21 mouse cellular contexts compared by ENCODE assay signal in genomic region chr3:146761276-146761675, GRCm38 (mm10). TPM values are rescaled to one million over a fixed set of nuclear protein-coding genes. Genes with fewer than 3 reads are reported as not detected.
DNase-seq lines count a peak whose midpoint lies in the region; ATAC-seq and TF ChIP-seq lines count a peak whose summit lies in the region.
"Had no signal": no experiment of that assay in that cellular context is flagged by ENCODE, and none has a peak within 500 bp of the region (broad histone marks: within the 10 kb centered on the region; RNA-seq: fewer than 3 reads in every experiment).

No protein-coding gene starts in this region.

- peaks cover 22% of the 10 kb centered on the region for H3K4me1 ChIP-seq in liver, embryonic 16.5 days (ENCODE audit: control insufficient read depth, low read depth, low read length)
- H3K4me1 ChIP-seq: embryonic facial prominence, embryonic 13.5 days had no signal

- H3K4me2 ChIP-seq in liver, embryonic 16.5 days (ENCODE audit: low read depth, low read length), result no peak overlapping the region
- H3K4me2 ChIP-seq: embryonic facial prominence, embryonic 13.5 days; forebrain, embryonic 15.5 days; heart, embryonic 12.5 days; hindbrain, embryonic 14.5 days; intestine, embryonic 15.5 days had no signal

- H3K27ac ChIP-seq in liver, embryonic 16.5 days (ENCODE audit: low read length), result no peak overlapping the region
- H3K27ac ChIP-seq: embryonic facial prominence, embryonic 13.5 days; forebrain, embryonic 10.5 days; forebrain, embryonic 15.5 days; heart, adult 2 months; hindbrain, embryonic 10.5 days; hindbrain, embryonic 14.5 days; intestine, embryonic 15.5 days had no signal

- no peaks in the 10 kb centered on the region for H3K27me3 ChIP-seq in C2C12 (ENCODE audit: control insufficient read depth, insufficient read depth, insufficient read length)
- no peaks in the 10 kb centered on the region for H3K27me3 ChIP-seq in liver, embryonic 16.5 days (ENCODE audit: control insufficient read depth, insufficient read depth, low read depth, low read length)
- H3K27me3 ChIP-seq: CH12.LX; embryonic facial prominence, embryonic 13.5 days; forebrain, embryonic 15.5 days; heart, embryonic 12.5 days; intestine, embryonic 15.5 days had no signal

- no peak for TF ChIP-seq CTCF in C2C12 (IDR thresholded peaks at IDR 0.05; ENCODE audit: control insufficient read depth, insufficient read depth, insufficient read length)

- 54% methylated on average over 9 of the region's 9 CpGs for WGBS in liver, embryonic 16.5 days (ENCODE audit: insufficient replicate concordance)

- ATAC-seq in erythroid progenitor cell, adult 5-6 weeks (replicated peaks; ENCODE audit: low FRiP score, poor library complexity, severe bottlenecking), result peak; percentile 49; the same call in 1 of the 2 replicates
- peak; percentile 46 for ATAC-seq in liver, embryonic 16.5 days (ENCODE audit: low read depth)
- ATAC-seq: forebrain, embryonic 15.5 days; intestine, embryonic 15.5 days had no signal

- no peaks in the 10 kb centered on the region for H3K79me2 ChIP-seq in C2C12 (ENCODE audit: control insufficient read depth, insufficient read depth)

- H3ac ChIP-seq in C2C12 (ENCODE audit: control insufficient read depth, insufficient read length, low read depth), result no peak overlapping the region

- H3K4me3 ChIP-seq in C2C12 (ENCODE audit: insufficient read depth, poor library complexity, severe bottlenecking), result no peak overlapping the region
- H3K4me3 ChIP-seq in liver, embryonic 16.5 days (ENCODE audit: low read depth, low read length), result no peak overlapping the region
- H3K4me3 ChIP-seq: embryonic facial prominence, embryonic 13.5 days; forebrain, embryonic 10.5 days; forebrain, embryonic 15.5 days; heart, adult 2 months; heart, embryonic 12.5 days; hindbrain, embryonic 10.5 days; intestine, embryonic 15.5 days had no signal

- DNase-seq in adrenal gland, postnatal 14 days, result peak; percentile 14
- no peak for DNase-seq in adrenal gland, postnatal 10 days
- no peak for DNase-seq in thymus, postnatal 14 days
- DNase-seq in cerebellum, adult 8-10 months, result no peak
- no peak for DNase-seq in left cerebral cortex, adult 11 months (ENCODE audit: low spot score)
- DNase-seq: cerebellum, adult 11 months; cerebellum, adult 9-10 months; cerebellum, postnatal 25 days; gastrocnemius, postnatal 10 days; heart, adult 2 months had no signal

- H3K36me3 ChIP-seq in C2C12 (ENCODE audit: control insufficient read depth, insufficient read depth), result peaks cover 3% of the 10 kb centered on the region
- no peaks in the 10 kb centered on the region for H3K36me3 ChIP-seq in liver, embryonic 16.5 days (ENCODE audit: control insufficient read depth, insufficient read depth)
- H3K36me3 ChIP-seq: forebrain, embryonic 15.5 days; intestine, embryonic 15.5 days had no signal

- H3K9ac ChIP-seq in liver, embryonic 16.5 days (ENCODE audit: low read depth, low read length), result no peak overlapping the region
- H3K9ac ChIP-seq: embryonic facial prominence, embryonic 13.5 days; forebrain, embryonic 15.5 days; heart, embryonic 12.5 days; hindbrain, embryonic 14.5 days; intestine, embryonic 15.5 days had no signal

- H3K79me3 ChIP-seq in C2C12 (ENCODE audit: low read depth), result peaks cover 4% of the 10 kb centered on the region

- H3K9me3 ChIP-seq in liver, embryonic 16.5 days (replicated peaks; ENCODE audit: control insufficient read depth, low read length), result no peaks in the 10 kb centered on the region
- H3K9me3 ChIP-seq: embryonic facial prominence, embryonic 13.5 days; forebrain, embryonic 10.5 days; forebrain, embryonic 15.5 days; heart, embryonic 12.5 days; hindbrain, embryonic 10.5 days; intestine, embryonic 15.5 days had no signal

TF ChIP-seq in C2C12, 6 proteins besides CTCF, POLR2A, EP300 and RAD21:
- TF ChIP-seq FOSL1 (IDR thresholded peaks at IDR 0.05; ENCODE audit: insufficient read depth, low read length, poor library complexity, severe bottlenecking) (no peak), MYOD1 (IDR thresholded peaks at IDR 0.05; ENCODE audit: control insufficient read depth, insufficient read length, low read depth) (peak; percentile 71), MAX (IDR thresholded peaks at IDR 0.05) (no peak), CEBPB (IDR thresholded peaks at IDR 0.05; ENCODE audit: low read depth) (no peak), USF1 (IDR thresholded peaks at IDR 0.05; ENCODE audit: low read depth) (no peak), MYOG (IDR thresholded peaks at IDR 0.05; ENCODE audit: control insufficient read depth, extremely low read depth, insufficient read length) (no peak)

RNA-seq across cellular contexts. Expression of gene Prkacb, which starts 51.5 kb away (rescaled TPM):
- total RNA-seq in adrenal gland, postnatal 14 days (2021), result 103 and 114 TPM in 2 replicates
- 100 to 1,000 TPM in 1 of 2 experiments, 10 to 100 TPM in 1; 93.2 to 107 TPM for total RNA-seq in adrenal gland, postnatal 10 days (2021)
- polyA plus RNA-seq in C2C12 (2012; fragmentation: generic; extraction: Trizol), result 15.1 TPM
- total RNA-seq in erythroid progenitor cell, adult 5-6 weeks (2015; ENCODE audit: low replicate concordance), result 12.6 and 15.9 TPM in 2 replicates
- 13.5 and 18.2 TPM in 2 replicates for total RNA-seq in erythroid progenitor cell, adult 5-6 weeks (2017; ENCODE audit: low replicate concordance)
- 12.4 and 12.6 TPM in 2 replicates for polyA plus RNA-seq in liver, embryonic 16.5 days (2015; fragmentation: Nextera tagmentation; extraction: Ambion mirVana)
